Mouse (Mus musculus): ENCODE results near the gene Plpp1. TPM values are rescaled to one million over a fixed set of nuclear protein-coding genes. Genes with fewer than 3 reads are reported as not detected.

The Plpp1 gene
- total RNA-seq (2023), result 0.38 TPM in 1 of 2 replicates, not detected in the other

DNA sequence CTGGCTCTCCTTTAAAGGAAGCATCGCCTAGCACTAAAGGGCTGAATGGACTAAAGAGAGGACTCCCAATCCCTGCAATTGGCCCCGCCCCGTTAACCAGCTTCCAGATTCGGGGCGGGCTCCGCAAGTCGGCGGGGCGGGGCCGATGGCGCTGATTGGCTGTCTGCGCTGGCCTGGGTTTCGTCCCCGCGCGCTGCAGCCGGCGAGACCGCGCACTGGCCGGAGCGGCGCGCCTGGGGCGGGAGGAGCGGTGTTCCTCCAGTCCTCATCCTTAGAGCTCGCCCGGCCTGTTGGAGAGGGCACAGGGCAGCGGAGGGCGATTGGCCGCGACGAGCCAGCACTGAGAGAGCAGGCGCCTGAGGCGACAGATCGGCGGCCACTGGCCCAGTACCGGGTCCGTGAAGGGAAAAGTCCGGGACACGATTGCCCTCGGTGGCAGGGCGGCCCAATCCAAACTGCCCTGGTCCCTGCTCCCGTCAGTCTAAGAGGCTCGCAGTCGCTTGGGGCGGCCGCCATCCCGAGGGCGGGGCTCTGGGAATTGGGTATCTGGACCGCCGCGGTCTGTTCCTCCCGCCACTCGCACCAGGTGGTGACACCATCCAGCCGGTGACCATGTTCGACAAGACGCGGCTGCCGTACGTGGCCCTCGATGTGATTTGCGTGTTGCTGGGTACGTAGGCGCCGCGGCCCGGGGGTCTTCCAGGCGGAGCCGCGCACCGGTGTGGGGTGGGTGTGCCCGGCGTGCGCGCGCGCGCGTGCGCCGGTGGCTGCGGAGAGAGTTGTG is at the start of gene Plpp1:
Plpp1 (plus strand) TSS at position 196 of the 784 bp plus-strand sequence.

Other genes with a start within 250 kb of the Plpp1 start
- 0.48 and 0.60 TPM in 2 replicates for gene Il31ra, start 206.4 kb upstream of the Plpp1 start, total RNA-seq (2023)
- not detected in 2 replicates for gene Ddx4, start 148.3 kb upstream of the Plpp1 start, total RNA-seq (2023)
- gene Slc38a9, start 140.0 kb upstream of the Plpp1 start, total RNA-seq (2023), result 20.3 and 29.3 TPM in 2 replicates
- gene Mtrex, start 126.6 kb downstream of the Plpp1 start, total RNA-seq (2023), result 28.0 and 40.3 TPM in 2 replicates
- 10.3 and 11.1 TPM in 2 replicates for gene Dhx29, start 126.7 kb downstream of the Plpp1 start, total RNA-seq (2023)
- 20.3 and 26.1 TPM in 2 replicates for gene Ccno, start 187.0 kb downstream of the Plpp1 start, total RNA-seq (2023)
- gene Mcidas, start 193.1 kb downstream of the Plpp1 start, total RNA-seq (2023), result not detected in 2 replicates
- gene Cdc20b, start 234.3 kb downstream of the Plpp1 start, total RNA-seq (2023), result not detected in 2 replicates
- not detected in 2 replicates for gene Gpx8, start 245.6 kb downstream of the Plpp1 start, total RNA-seq (2023)

Measured in neutrophil, adult 65 days (primary cell).